Mouse (Mus musculus) erythroblast, embryonic 14.5 days (primary cell): ENCODE data around the gene Olfr472.

Experiments
- GATA1 ChIP-seq: IDR thresholded peaks from 2 replicates; pipeline ENCODE4 v1.6.1; 2012; ENCODE audit warnings: low read length, inconsistent platforms, mixed read lengths
- TAL1 ChIP-seq: IDR thresholded peaks from 3 replicates; pipeline ENCODE4 v1.6.1; 2012; ENCODE audit warnings: low read length, inconsistent platforms, mixed read lengths

DNA sequence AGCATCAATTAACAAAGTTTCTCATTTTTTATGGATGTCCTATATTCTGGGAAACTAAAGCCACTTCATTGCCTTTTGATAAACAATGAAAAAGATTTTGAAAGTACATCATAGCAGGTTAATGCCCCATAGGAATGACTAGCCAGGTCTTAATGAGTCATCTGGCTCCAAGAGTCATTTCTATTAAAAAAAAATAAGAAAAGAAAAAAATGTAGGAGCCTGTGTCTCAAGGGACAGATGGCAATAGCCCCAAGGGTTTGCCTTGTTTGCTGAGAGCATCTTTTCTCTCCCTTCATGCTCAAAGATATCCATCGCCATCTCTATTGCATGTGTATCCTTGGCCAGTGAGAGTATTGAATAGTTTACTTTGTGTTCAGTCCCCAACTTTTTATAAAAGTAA lies 32.4 kb downstream of the Olfr472 start, which contains the start of gene Olfr473:
- no peak for TF ChIP-seq GATA1
- TF ChIP-seq TAL1: no peak
